Mouse (Mus musculus) neural tube, embryonic 15.5 days (tissue): ENCODE measurements at regions not wholly inside any gene's neighbourhood (a gene's known extent, or its start where the extent isn't known, plus 50 kb on each side); places are given as distances from the start of the nearest gene placed in this dataset.

Experiments
- ATAC-seq: fragments of 200-750 bp; cut with Nextera tagmentation; 2 replicates; pipeline ENCODE4 v1.8.0; 2017; ENCODE audit warnings: mild to moderate bottlenecking, moderate TSS enrichment, moderate library complexity; ENCODE audit not compliant: low FRiP score
- H3K27ac ChIP-seq: fragments of 300-500 bp; sonication (generic); replicated peaks from 2 replicates; pipeline ENCODE4 v1.5.1; 2015; ENCODE audit warnings: mild to moderate bottlenecking, inconsistent platforms
- H3K27me3 ChIP-seq: fragments of 300-500 bp; sonication (generic); replicated peaks from 2 replicates; pipeline ENCODE4 v1.6.1; 2015; ENCODE audit warnings: inconsistent platforms
- H3K36me3 ChIP-seq: fragments of 300-500 bp; sonication (generic); 2 replicates; pipeline ENCODE4 v1.6.1; 2015; ENCODE audit warnings: inconsistent platforms
- H3K4me1 ChIP-seq: fragments of 300-500 bp; sonication (generic); 2 replicates; pipeline ENCODE4 v1.6.1; 2015; ENCODE audit warnings: inconsistent platforms
- H3K4me2 ChIP-seq: fragments of 300-500 bp; sonication (generic); 2 replicates; pipeline ENCODE4 v1.6.1; 2015; ENCODE audit warnings: inconsistent platforms, mild to moderate bottlenecking, moderate library complexity
- H3K4me3 ChIP-seq: fragments of 300-500 bp; sonication (generic); replicated peaks from 2 replicates; pipeline ENCODE4 v1.5.1; 2015; ENCODE audit warnings: mild to moderate bottlenecking, inconsistent platforms
- H3K9ac ChIP-seq: fragments of 300-500 bp; sonication (generic); replicated peaks from 2 replicates; pipeline ENCODE4 v1.6.1; 2015; ENCODE audit warnings: mild to moderate bottlenecking, inconsistent platforms
- H3K9me3 ChIP-seq: fragments of 300-500 bp; sonication (generic); replicated peaks from 2 replicates; pipeline ENCODE4 v1.6.1; 2016; ENCODE audit warnings: inconsistent platforms
- WGBS: fragments of 180-500 bp; shearing (Covaris S2); methylation state at CpG from one replicate; pipeline ENCODE4 v1.1.7; 2015; ENCODE audit warnings: mixed read lengths; 5-methylcytosine and 5-hydroxymethylcytosine counted together

DNA sequence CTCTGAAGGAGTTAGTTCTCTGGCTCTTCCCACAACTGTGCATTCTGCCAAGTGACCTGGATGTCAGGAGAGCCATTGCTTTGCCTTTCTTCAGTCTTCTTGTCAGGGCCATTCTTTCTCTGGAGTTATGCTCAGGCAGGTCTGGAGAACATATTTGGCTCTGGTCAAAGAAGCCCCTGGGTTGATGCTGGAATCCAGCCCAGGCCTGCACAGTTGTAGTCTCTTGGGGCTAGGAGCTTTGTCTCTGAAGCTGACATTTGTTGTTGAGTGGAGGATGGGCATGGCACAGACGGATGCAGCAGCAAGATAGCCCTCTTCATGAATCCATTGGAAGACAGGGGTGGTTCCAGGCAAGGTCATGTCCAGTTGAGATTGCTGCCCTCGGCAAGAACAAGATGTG is 411.4 kb upstream of the Mki67 start:
- ATAC-seq, result no peak
- no peak overlapping the region for H3K4me3 ChIP-seq
- H3K36me3 ChIP-seq, result no peaks in the 10 kb centered on the region
- no peak overlapping the region for H3K9ac ChIP-seq
- no peaks in the 10 kb centered on the region for H3K9me3 ChIP-seq
- H3K27me3 ChIP-seq, result no peaks in the 10 kb centered on the region
- H3K27ac ChIP-seq, result no peak overlapping the region
- H3K4me1 ChIP-seq, result peaks cover 12% of the 10 kb centered on the region; the same call in 1 of the 2 replicates
- WGBS, result 64% methylated on average over 2 of the region's 2 CpGs
- no peak overlapping the region for H3K4me2 ChIP-seq

DNA sequence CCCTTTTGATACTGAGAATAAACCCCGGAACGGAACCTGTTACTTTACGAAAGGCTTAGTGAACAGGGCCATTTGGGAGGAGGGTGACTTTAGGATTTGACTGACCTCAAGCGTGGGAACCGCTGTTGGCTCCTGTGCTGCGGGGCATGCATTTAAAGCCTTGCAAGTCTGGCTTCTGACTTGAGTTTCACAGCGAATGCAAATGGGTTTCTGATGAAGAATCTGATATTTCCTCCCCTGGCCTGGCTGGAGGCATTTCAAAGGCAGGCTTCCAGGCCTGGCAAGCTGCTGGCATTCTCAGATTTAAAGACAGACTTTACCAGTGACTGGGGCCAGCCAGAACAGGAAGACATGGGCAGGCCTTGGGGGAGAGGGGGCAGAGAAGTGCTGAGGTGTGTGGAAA is 413.6 kb upstream of the Mki67 start:
- no peak for ATAC-seq
- H3K4me1 ChIP-seq, result peaks cover 13% of the 10 kb centered on the region; the same call in 1 of the 2 replicates
- H3K9me3 ChIP-seq, result no peaks in the 10 kb centered on the region
- H3K9ac ChIP-seq, result no peak overlapping the region
- H3K4me2 ChIP-seq, result no peak overlapping the region
- H3K27me3 ChIP-seq, result no peaks in the 10 kb centered on the region
- WGBS, result 60% methylated on average over 7 of the region's 7 CpGs
- no peaks in the 10 kb centered on the region for H3K36me3 ChIP-seq
- no peak overlapping the region for H3K4me3 ChIP-seq
- peak overlapping the region; percentile 28; the same call in 1 of the 2 replicates for H3K27ac ChIP-seq

DNA sequence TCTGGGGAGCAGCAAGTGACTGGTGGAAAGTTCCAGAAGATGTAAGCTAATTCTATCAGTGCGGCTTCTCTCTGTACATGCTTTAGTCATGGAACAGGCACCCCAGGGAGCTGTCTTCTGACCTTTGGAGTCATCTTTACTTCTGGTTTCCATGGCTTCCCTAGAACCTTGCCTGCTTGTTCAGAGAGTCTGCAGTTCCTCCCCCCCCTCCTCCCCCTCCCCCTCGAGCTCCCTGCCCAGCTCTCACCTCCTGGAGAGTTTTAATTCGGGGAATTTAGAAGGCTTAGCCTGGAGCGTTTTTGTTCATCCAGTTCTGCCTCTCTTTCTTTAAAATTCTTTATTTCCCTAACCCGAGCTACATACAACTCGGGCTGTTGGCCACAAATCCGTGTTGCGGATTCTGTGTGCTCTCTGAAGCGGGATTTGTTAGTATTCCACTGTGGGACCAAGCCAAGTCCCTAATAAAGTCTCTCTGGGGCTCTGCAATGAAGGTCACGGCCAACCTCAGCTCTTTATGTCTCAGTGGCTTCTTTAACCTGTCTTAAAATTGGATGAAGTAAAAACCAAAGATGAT is 414.6 kb upstream of the Mki67 start:
- no peak overlapping the region for H3K4me2 ChIP-seq
- H3K4me1 ChIP-seq, result peaks cover 16% of the 10 kb centered on the region; the same call in 1 of the 2 replicates
- no peak for ATAC-seq
- no peak overlapping the region for H3K27ac ChIP-seq
- no peak overlapping the region for H3K9ac ChIP-seq
- H3K36me3 ChIP-seq, result no peaks in the 10 kb centered on the region
- no peaks in the 10 kb centered on the region for H3K9me3 ChIP-seq
- no peak overlapping the region for H3K4me3 ChIP-seq
- WGBS, result 38% methylated on average over 10 of the region's 10 CpGs
- no peaks in the 10 kb centered on the region for H3K27me3 ChIP-seq

DNA sequence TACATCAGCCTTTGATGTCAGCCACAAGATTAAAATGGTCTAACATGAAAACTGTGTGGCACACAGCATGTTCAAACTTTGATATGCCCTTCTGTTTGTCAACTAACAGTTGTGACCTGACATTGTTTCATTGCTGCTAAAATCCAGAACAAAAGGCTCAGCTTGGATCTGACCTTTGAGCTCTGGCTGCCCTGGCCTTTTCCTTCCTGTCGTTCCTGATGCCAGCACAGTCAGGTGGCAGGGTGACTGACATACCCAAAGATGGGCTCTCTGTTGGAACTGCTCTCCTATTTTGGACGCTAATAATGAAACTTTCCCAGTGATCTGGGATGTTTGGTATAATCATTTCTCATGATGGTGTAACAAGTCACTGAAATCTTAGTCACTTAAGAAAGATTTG is 416.8 kb upstream of the Mki67 start:
- WGBS, result 72% methylated on average over 2 of the region's 2 CpGs
- no peaks in the 10 kb centered on the region for H3K9me3 ChIP-seq

DNA sequence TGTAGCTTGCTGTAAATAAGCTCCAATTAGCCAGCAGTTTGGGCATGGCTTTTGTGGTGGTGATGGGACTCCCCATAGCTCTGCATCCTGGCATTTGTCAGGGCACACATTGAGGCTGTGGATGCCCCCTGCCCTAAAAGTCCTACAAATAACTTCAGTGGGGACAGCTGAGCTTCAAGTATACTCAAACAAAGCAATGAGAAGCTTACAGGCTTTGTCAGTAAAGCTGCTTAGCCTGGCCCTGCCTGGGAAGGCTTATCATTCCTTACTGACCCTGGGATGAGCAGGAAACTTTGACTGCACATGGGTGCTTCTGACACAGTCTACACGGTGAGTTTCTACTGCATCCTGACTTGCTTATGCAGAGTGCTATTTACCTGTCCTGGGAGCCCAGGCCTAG is 420.5 kb upstream of the Mki67 start:
- Histone ChIP-seq H3K9me3 (no peaks in the 10 kb centered on the region), H3K4me1 (peaks cover 17% of the 10 kb centered on the region; the same call in 1 of the 2 replicates), H3K4me2 (no peak overlapping the region), H3K9ac (no peak overlapping the region), H3K36me3 (no peaks in the 10 kb centered on the region), H3K4me3 (no peak overlapping the region), H3K27me3 (no peaks in the 10 kb centered on the region), H3K27ac (no peak overlapping the region)
- 78% methylated on average over 1 of the region's 1 CpGs for WGBS
- no peak for ATAC-seq

More for the DNA sequence above, 416.8 kb upstream of the Mki67 start:
- Histone ChIP-seq H3K9ac (no peak overlapping the region), H3K27me3 (no peaks in the 10 kb centered on the region), H3K36me3 (no peaks in the 10 kb centered on the region), H3K4me2 (no peak overlapping the region), H3K4me3 (no peak overlapping the region), H3K4me1 (peaks cover 25% of the 10 kb centered on the region; the same call in 1 of the 2 replicates), H3K27ac (no peak overlapping the region)
- no peak for ATAC-seq

DNA sequence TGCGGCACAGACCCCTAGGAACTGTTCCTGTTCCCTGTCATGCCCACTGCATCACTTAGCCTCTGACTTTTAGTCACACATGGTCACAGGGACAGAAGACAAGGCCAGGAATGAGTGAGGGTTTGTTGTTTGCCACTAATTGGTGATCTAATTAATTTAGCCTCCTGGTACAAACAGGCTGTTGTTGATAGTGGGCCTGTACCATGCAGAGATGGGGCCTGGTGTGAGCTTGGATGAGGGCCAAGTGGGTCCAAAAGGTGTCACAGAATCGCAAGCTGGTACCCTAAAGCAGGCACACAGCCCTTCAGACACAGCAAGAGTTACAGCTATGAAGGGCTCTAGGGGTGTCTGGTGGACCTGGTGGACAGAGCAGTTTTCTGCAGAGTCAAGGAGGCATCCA is 421.2 kb upstream of the Mki67 start:
- Histone ChIP-seq H3K9me3 (no peaks in the 10 kb centered on the region), H3K27ac (no peak overlapping the region), H3K4me1 (peaks cover 17% of the 10 kb centered on the region; the same call in 1 of the 2 replicates), H3K27me3 (no peaks in the 10 kb centered on the region), H3K9ac (no peak overlapping the region), H3K4me2 (no peak overlapping the region), H3K36me3 (no peaks in the 10 kb centered on the region), H3K4me3 (no peak overlapping the region)
- 87% methylated on average over 2 of the region's 2 CpGs for WGBS
- no peak for ATAC-seq

DNA sequence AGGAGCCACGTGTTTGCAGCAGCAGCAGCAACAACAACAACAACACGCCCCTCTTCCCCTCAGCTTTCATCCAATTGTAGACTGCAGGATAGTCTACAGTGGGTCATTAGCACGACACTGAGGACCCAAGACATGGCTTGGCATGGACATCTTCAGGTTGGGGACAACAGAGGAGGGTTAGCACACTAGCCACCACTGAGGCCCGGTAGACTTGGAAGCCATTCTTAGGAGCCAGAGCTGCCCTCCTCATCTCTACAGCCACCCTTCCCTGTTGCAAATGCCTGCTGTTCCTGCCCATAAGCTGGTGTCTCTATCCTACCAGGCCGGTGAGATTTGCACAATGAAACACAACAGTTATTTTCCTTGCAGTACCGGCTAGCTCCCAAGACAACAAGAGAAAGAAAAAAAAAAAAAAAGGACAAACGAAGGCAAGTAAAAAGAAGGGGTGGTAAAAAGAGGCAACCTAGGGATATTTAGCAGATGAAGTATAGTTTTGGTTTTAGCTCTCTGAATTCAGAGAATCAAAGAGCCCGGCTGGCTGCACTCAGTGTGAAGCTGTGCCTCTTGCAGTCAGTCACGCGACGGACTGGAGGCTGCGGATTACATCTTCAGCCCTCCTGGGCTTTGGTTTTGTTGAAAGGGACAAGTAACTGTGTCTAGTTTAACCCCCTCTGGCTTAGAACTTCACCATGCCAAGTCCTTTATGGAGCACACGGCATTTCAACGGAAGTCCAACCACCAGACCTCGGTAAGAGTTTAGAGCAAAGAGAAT is 421.9 kb upstream of the Mki67 start:
- WGBS, result 76% methylated on average over 15 of the region's 15 CpGs
- no peaks in the 10 kb centered on the region for H3K9me3 ChIP-seq
- ATAC-seq, result no peak

DNA sequence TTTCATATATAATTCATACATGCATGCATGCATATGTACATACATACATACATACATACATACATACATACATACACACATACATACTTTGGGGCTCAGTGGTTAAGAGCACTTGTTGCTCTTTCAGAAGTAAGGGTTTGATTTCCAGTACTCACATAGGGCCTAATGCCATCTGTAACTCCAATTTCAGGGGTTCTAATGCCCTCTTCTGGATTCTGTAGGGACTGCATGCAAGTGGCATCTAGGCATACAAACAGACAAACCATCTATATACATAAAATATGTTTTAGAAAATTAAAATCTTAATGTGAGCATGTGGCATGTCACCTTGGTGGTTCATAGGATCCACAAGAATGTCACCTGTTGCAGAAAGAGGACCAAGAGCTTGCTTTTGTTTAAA is 426.7 kb upstream of the Mki67 start:
- Histone ChIP-seq H3K27me3 (no peaks in the 10 kb centered on the region), H3K4me1 (no peaks in the 10 kb centered on the region), H3K9me3 (no peaks in the 10 kb centered on the region), H3K4me3 (no peak overlapping the region), H3K27ac (no peak overlapping the region), H3K9ac (no peak overlapping the region), H3K36me3 (no peaks in the 10 kb centered on the region), H3K4me2 (no peak overlapping the region)
- ATAC-seq, result no peak

More for the DNA sequence above, 421.9 kb upstream of the Mki67 start:
- no peaks in the 10 kb centered on the region for H3K27me3 ChIP-seq
- H3K4me1 ChIP-seq, result peaks cover 17% of the 10 kb centered on the region; the same call in 1 of the 2 replicates
- H3K36me3 ChIP-seq, result no peaks in the 10 kb centered on the region
- H3K9ac ChIP-seq, result no peak overlapping the region
- no peak overlapping the region for H3K27ac ChIP-seq
- no peak overlapping the region for H3K4me2 ChIP-seq
- H3K4me3 ChIP-seq, result no peak overlapping the region

DNA sequence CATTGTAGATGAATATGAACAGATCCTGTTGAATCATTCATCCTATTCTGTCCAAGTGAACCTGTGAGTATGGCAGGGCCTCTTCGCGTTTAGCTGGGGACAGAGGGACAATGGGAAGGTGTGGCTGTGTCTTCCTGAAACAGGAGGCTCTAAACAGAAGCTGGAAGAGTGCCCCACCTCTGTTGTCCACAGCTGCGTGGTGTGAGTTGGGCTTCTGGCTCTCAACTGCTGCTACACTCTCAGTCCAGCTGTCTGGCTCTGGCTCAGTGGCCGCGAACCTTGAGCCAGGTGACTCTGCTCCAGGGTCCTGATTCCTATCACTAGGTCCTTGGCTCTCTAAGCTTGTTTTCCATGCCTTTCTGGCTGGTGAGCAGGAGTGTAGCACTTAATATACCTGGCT is 434.0 kb upstream of the Mki67 start:
- WGBS, result 73% methylated on average over 5 of the region's 5 CpGs
- Histone ChIP-seq H3K4me1 (peaks cover 12% of the 10 kb centered on the region; the same call in 1 of the 2 replicates), H3K36me3 (no peaks in the 10 kb centered on the region), H3K9ac (no peak overlapping the region), H3K9me3 (no peaks in the 10 kb centered on the region), H3K4me3 (no peak overlapping the region), H3K27ac (no peak overlapping the region), H3K4me2 (no peak overlapping the region), H3K27me3 (no peaks in the 10 kb centered on the region)
- no peak for ATAC-seq

DNA sequence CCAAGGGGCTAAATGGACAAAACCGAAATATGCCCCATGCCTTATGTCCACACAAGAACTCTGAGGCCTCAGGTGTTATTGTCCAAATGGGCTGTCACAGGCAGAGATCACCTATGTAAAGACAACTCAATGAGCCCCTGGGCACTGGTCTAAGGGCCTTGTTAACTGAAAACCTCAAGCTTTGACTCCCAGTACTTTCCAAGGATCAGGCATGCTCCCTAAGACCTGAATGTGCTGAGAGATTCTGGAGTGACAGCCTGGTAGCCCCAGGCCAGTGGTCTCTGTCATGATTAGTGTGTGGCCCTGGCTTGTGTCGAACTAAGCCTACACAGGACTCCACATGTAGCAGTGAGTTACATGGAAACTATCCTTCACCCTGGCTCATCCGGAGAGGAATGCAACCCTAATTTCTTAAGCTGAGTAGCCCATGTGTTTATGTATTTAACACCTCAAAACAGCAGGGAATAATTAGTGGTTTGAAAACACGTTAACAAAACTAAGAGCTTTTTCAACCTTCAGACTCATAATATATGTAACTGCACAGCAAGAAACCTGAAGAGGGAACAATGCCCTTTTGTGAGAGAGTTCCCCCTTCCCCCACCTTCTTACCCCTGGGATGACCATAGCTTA is 435.3 kb upstream of the Mki67 start:
- no peak overlapping the region for H3K4me2 ChIP-seq
- H3K4me3 ChIP-seq, result no peak overlapping the region
- H3K9ac ChIP-seq, result no peak overlapping the region
- H3K27ac ChIP-seq, result no peak overlapping the region
- H3K4me1 ChIP-seq, result peaks cover 12% of the 10 kb centered on the region; the same call in 1 of the 2 replicates
- H3K36me3 ChIP-seq, result no peaks in the 10 kb centered on the region
- 39% methylated on average over 4 of the region's 4 CpGs for WGBS
- no peaks in the 10 kb centered on the region for H3K9me3 ChIP-seq
- ATAC-seq, result no peak
- no peaks in the 10 kb centered on the region for H3K27me3 ChIP-seq

DNA sequence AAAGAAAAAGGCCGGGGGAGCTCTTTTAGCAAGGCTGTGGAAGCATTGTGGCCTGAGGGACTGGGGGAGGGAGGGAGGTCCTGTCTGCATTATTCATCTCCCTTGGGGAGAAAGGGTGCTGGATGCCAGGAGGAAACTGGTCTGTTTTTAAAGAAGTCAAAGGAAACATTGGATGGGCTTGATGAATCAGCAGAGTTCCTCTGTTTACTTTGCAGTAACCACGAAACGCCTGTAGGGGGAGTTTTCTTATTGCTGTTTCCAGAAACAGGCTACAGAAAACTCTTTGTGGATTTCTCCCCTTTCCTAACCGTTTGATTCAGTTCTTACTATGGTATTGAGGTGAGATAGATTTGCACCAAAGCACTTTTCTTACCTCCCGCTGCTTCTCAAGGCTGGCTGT is 436.3 kb upstream of the Mki67 start:
- H3K9ac ChIP-seq, result no peak overlapping the region
- no peaks in the 10 kb centered on the region for H3K36me3 ChIP-seq
- WGBS, result 29% methylated on average over 5 of the region's 5 CpGs
- no peak overlapping the region for H3K4me2 ChIP-seq
- no peak overlapping the region for H3K27ac ChIP-seq
- H3K4me3 ChIP-seq, result no peak overlapping the region
- H3K27me3 ChIP-seq, result no peaks in the 10 kb centered on the region
- no peaks in the 10 kb centered on the region for H3K9me3 ChIP-seq
- peaks cover 12% of the 10 kb centered on the region; the same call in 1 of the 2 replicates for H3K4me1 ChIP-seq
- no peak for ATAC-seq

DNA sequence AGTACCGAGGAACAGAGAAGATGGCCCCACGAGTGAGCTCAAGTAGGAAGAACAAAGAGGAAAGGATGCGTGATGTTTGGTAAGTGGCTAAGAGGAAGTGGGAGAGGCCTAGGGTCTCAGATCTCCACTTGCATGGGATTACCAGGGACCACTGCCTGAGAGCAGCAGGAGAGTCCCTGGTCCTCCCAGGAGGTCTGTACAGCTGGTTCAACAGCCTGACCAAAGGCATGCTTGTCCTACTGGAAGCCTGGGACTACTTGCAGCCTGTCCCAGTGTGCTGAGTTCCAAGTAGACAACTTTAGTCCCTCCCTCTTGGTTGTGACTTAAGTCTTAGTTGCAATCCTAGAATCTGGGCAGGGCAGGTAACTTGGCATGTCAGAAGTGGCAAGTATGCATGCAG is 437.5 kb upstream of the Mki67 start:
- Histone ChIP-seq H3K4me2 (no peak overlapping the region), H3K27ac (no peak overlapping the region), H3K4me1 (peaks cover 12% of the 10 kb centered on the region; the same call in 1 of the 2 replicates), H3K27me3 (no peaks in the 10 kb centered on the region), H3K9ac (no peak overlapping the region), H3K9me3 (no peaks in the 10 kb centered on the region), H3K36me3 (no peaks in the 10 kb centered on the region), H3K4me3 (no peak overlapping the region)
- 79% methylated on average over 3 of the region's 3 CpGs for WGBS
- no peak for ATAC-seq
